Mouse (Mus musculus) olfactory bulb, adult 2 months (tissue): Measurements from ENCODE around the gene Olfr1442.

Experiments
- CTCF ChIP-seq: fragments of 200-500 bp; IDR thresholded peaks from 2 replicates; pipeline ENCODE4 v1.5.1; 2012; ENCODE audit warnings: low read depth, mild to moderate bottlenecking, low read length, moderate library complexity; ENCODE audit not compliant: insufficient read depth
- POLR2A ChIP-seq: fragments of 200-500 bp; IDR thresholded peaks from 2 replicates; pipeline ENCODE4 v1.6.1; 2012; ENCODE audit warnings: mild to moderate bottlenecking, low read depth, low read length, moderate library complexity; ENCODE audit not compliant: insufficient read depth

DNA sequence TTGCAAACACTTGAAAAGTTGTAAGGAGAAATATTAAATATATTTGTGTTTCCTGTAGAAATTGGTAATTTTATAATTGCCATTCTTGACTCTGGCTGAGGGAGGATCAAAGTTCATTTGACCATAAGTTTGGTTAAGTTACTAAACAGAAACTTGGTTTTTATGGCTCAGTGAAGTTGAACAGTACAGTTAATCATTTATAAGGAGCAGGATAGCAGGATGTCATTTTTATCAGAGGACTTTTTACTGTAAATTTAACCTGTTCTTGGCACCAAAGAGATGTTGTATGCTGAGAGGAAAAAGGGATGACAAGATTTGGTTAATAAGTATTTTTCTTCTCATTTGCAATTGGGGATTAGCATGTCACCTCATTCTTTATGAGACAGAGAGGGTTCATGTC, 14.4 kb downstream of the Olfr1442 start:
- TF ChIP-seq CTCF (no peak), POLR2A (no peak)
